Mouse (Mus musculus): ENCODE results near the gene Atp6v0d1.

DNA sequence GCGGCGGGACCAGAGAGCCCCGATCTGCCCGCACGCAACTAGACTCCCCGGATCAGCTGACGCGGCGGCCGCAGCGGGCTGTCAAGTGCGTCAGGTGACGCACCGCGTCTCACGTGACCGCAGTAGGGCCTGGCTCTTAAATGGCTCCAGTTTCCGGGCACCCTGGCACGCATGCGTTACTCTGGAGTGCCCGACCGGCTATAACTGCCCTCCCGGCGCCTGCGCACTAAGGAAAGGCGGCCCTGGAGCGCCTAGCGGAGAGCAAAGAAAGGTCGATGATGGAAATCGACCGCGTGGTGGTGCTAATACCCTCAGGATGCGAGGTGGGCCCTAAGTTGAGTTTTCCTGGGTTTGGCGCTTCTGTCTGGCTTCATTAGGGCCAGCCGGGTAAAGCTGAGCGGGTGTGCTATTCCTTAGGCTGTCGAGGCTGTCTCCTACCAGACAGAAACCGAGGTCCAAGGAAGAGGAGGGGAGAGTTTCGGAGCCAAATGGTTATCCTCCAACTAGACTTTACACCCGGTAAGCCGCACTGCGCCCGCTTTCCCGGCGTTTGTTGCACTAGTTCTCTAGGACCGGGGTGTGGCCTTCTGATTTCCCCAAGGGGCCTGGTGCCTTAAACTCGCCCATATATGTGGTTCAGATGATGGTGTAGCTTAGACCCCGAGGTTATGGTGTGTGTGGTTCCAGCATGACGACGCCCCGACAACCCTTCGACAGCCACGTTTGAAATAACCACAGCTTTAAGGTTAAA lies at the start of gene Atp6v0d1:
- TF ChIP-seq CHD2 (IDR thresholded peaks at IDR 0.05; ENCODE audit: low read depth, low read length) (no peak), HCFC1 (IDR thresholded peaks at IDR 0.05; ENCODE audit: borderline replicate concordance, insufficient read depth, low read length) (peak; percentile 74), ZNF384 (IDR thresholded peaks at IDR 0.05; ENCODE audit: low read depth, low read length) (no peak), MAFK (IDR thresholded peaks at IDR 0.05; ENCODE audit: insufficient read depth, low read depth, low read length) (no peak), ZC3H11A (IDR thresholded peaks at IDR 0.05; ENCODE audit: borderline replicate concordance, low read depth, low read length) (no peak)

All from ES-E14 (cell line).